Mouse (Mus musculus): ENCODE data around the gene Hist1h2bh. TPM values are rescaled to one million over a fixed set of nuclear protein-coding genes. Genes with fewer than 3 reads are reported as not detected.

Gene Hist1h2bh
- polyA plus RNA-seq, 1 experiment = 5.1 TPM

DNA sequence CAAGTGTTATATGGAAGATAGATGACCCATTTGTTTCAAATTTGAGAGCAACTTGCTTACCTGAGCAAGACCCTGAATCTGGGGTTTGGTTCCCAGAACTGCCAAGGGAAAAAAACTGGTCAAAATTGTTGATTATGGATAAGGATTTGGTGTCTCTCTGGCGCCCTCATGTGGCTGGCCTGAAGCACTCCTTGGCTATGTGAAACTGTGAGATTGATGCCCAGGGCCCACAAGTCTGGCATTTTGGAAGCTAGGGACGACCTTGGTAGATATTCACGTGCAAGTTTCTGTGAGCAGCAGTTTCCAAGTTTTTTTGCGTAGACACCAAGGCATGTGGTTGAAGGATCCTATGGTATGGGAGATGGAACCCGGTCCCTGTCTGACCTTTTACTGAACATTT, 18.5 kb downstream of the Hist1h2bh start:
- H3K4me3 ChIP-seq (ENCODE audit: low read depth, low read length) = no peak overlapping the region
- no peak overlapping the region for H3K27ac ChIP-seq (ENCODE audit: insufficient read depth, low read depth, low read length)
- H3K36me3 ChIP-seq (ENCODE audit: control insufficient read depth, insufficient read depth, low read length) = no peaks in the 10 kb centered on the region
- no peaks in the 10 kb centered on the region for H3K27me3 ChIP-seq (ENCODE audit: control insufficient read depth, insufficient read depth, low read length)
- WGBS = 13% methylated on average over 5 of the region's 5 CpGs
- TF ChIP-seq CTCF (IDR thresholded peaks at IDR 0.05; ENCODE audit: extremely low read depth, insufficient read length, insufficient replicate concordance, low read depth, low read length) (peak; percentile 89; the same call in 1 of the 2 replicates), POLR2A (IDR thresholded peaks at IDR 0.05; ENCODE audit: low read depth, low read length) (no peak)
- H3K4me1 ChIP-seq (ENCODE audit: control insufficient read depth, insufficient read depth, insufficient read length, low read length) = no peaks in the 10 kb centered on the region

DNA sequence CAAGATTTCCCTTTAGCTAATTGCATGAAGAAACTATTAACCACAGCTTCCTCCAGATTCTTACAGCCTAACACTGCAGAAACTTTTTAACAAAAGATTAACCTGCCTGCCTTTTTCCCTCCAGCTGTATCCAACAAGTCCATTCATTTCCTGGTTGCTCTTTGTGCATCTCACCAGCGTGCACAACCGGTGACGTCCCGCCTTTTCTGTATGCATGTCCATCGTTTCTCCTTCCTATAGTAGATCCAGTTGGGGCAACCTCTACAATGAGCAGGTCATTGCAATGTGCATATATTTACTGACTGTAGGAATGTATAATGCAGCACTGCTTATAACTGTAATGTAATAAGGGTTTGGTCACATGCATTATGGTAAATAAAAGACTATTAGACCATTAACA, 19.2 kb downstream of the Hist1h2bh start:
- no peak overlapping the region for H3K4me3 ChIP-seq (ENCODE audit: low read depth, low read length)
- no peaks in the 10 kb centered on the region for H3K36me3 ChIP-seq (ENCODE audit: control insufficient read depth, insufficient read depth, low read length)
- TF ChIP-seq CTCF (IDR thresholded peaks at IDR 0.05; ENCODE audit: extremely low read depth, insufficient read length, insufficient replicate concordance, low read depth, low read length) = no peak
- TF ChIP-seq POLR2A (IDR thresholded peaks at IDR 0.05; ENCODE audit: low read depth, low read length) = no peak
- H3K27ac ChIP-seq (ENCODE audit: insufficient read depth, low read depth, low read length) = no peak overlapping the region
- 19% methylated on average over 5 of the region's 5 CpGs for WGBS
- no peaks in the 10 kb centered on the region for H3K27me3 ChIP-seq (ENCODE audit: control insufficient read depth, insufficient read depth, low read length)
- no peaks in the 10 kb centered on the region for H3K4me1 ChIP-seq (ENCODE audit: control insufficient read depth, insufficient read depth, insufficient read length, low read length)

DNA sequence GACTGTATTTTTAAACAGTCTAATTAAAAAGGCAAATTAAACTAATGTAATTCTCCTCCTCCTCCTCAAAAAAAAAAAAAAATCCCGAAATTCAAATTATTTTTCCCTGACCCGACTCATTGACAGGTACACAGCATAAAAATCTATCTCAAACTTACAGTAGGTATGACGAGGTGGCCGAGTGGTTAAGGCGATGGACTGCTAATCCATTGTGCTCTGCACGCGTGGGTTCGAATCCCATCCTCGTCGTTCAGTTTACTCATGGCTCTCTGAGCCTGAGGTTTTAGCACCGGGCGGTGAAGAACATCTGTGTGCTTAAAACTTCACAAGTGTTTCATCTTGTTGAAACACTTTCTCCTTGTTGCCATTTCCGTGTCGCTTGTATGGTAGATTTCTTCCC, 21.5 kb downstream of the Hist1h2bh start:
- Histone ChIP-seq H3K27me3 (ENCODE audit: control insufficient read depth, insufficient read depth, low read length) (no peaks in the 10 kb centered on the region), H3K4me1 (ENCODE audit: control insufficient read depth, insufficient read depth, insufficient read length, low read length) (no peaks in the 10 kb centered on the region), H3K4me3 (ENCODE audit: low read depth, low read length) (no peak overlapping the region), H3K27ac (ENCODE audit: insufficient read depth, low read depth, low read length) (no peak overlapping the region), H3K36me3 (ENCODE audit: control insufficient read depth, insufficient read depth, low read length) (no peaks in the 10 kb centered on the region)
- no peak for TF ChIP-seq POLR2A (IDR thresholded peaks at IDR 0.05; ENCODE audit: low read depth, low read length)
- no peak for TF ChIP-seq CTCF (IDR thresholded peaks at IDR 0.05; ENCODE audit: extremely low read depth, insufficient read length, insufficient replicate concordance, low read depth, low read length)
- 1% methylated on average over 14 of the region's 14 CpGs for WGBS

DNA sequence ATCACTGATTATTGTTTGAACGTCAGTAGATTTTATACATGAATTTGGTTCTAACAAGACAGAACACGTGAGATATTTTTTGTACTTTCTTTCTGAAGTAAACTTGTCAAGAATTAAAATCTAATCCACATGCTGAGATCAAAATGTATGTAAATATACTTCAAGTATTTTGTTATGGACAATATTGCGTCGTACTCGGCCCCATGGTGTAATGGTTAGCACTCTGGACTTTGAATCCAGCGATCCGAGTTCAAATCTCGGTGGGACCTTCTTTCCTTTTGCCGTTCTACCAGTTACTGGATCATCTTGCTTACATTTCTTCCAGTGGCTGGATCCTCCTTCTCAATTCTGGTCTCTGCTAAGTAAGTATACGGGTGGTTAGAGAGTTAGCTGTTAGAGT, 23.8 kb downstream of the Hist1h2bh start:
- Histone ChIP-seq H3K4me3 (ENCODE audit: low read depth, low read length) (no peak overlapping the region), H3K27me3 (ENCODE audit: control insufficient read depth, insufficient read depth, low read length) (no peaks in the 10 kb centered on the region), H3K27ac (ENCODE audit: insufficient read depth, low read depth, low read length) (no peak overlapping the region), H3K4me1 (ENCODE audit: control insufficient read depth, insufficient read depth, insufficient read length, low read length) (0 out of 2 replicates have a peak, but pooled peaks cover 2% of the 10 kb centered on the region), H3K36me3 (ENCODE audit: control insufficient read depth, insufficient read depth, low read length) (no peaks in the 10 kb centered on the region)
- WGBS = 1% methylated on average over 10 of the region's 10 CpGs
- TF ChIP-seq CTCF (IDR thresholded peaks at IDR 0.05; ENCODE audit: extremely low read depth, insufficient read length, insufficient replicate concordance, low read depth, low read length) = no peak
- TF ChIP-seq POLR2A (IDR thresholded peaks at IDR 0.05; ENCODE audit: low read depth, low read length) = no peak

DNA sequence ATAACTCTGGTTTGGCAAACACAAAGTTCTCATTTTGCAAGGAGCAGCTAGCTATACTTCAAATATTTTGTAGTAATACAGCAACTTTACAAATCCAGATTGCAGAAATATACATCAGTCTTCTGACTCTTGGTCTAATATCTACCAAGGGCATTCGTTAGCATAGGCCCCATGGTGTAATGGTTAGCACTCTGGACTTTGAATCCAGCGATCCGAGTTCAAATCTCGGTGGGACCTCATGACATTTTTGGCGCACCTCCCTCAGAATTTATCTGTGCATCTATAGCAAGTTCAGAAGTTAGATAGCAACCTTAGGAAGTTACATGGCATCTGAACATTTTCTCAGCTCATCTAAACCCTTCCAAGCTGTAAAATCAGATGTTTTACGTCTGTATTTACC, 24.3 kb downstream of the Hist1h2bh start:
- no peak overlapping the region for H3K27ac ChIP-seq (ENCODE audit: insufficient read depth, low read depth, low read length)
- TF ChIP-seq POLR2A (IDR thresholded peaks at IDR 0.05; ENCODE audit: low read depth, low read length) = no peak
- TF ChIP-seq CTCF (IDR thresholded peaks at IDR 0.05; ENCODE audit: extremely low read depth, insufficient read length, insufficient replicate concordance, low read depth, low read length) = no peak
- H3K4me3 ChIP-seq (ENCODE audit: low read depth, low read length) = no peak overlapping the region
- H3K4me1 ChIP-seq (ENCODE audit: control insufficient read depth, insufficient read depth, insufficient read length, low read length) = 0 out of 2 replicates have a peak, but pooled peaks cover 2% of the 10 kb centered on the region
- no peaks in the 10 kb centered on the region for H3K36me3 ChIP-seq (ENCODE audit: control insufficient read depth, insufficient read depth, low read length)
- H3K27me3 ChIP-seq (ENCODE audit: control insufficient read depth, insufficient read depth, low read length) = no peaks in the 10 kb centered on the region
- 2% methylated on average over 6 of the region's 6 CpGs for WGBS

DNA sequence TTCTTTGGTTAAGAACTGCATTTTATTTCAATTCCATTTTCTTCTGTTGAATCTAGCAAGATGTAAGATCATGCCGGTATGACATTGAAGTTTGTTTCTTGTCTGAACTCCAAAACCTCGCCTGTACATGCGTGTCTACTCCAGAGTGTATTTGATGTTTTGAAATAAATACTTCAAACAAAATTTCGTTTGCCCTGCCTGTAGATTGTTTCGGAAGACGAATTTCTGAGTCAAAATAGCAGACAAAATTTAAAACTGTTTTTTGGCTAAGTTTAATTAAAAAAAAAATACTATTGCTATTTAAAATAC, 24.9 kb downstream of the Hist1h2bh start:
- H3K36me3 ChIP-seq (ENCODE audit: control insufficient read depth, insufficient read depth, low read length) = no peaks in the 10 kb centered on the region
- no peaks in the 10 kb centered on the region for H3K27me3 ChIP-seq (ENCODE audit: control insufficient read depth, insufficient read depth, low read length)
- H3K27ac ChIP-seq (ENCODE audit: insufficient read depth, low read depth, low read length) = no peak overlapping the region; the same call in 1 of the 2 replicates
- TF ChIP-seq CTCF (IDR thresholded peaks at IDR 0.05; ENCODE audit: extremely low read depth, insufficient read length, insufficient replicate concordance, low read depth, low read length) = no peak
- 0 out of 2 replicates have a peak, but pooled peaks cover 2% of the 10 kb centered on the region for H3K4me1 ChIP-seq (ENCODE audit: control insufficient read depth, insufficient read depth, insufficient read length, low read length)
- WGBS = under 1% methylated on average over 6 of the region's 6 CpGs
- no peak overlapping the region for H3K4me3 ChIP-seq (ENCODE audit: low read depth, low read length)

DNA sequence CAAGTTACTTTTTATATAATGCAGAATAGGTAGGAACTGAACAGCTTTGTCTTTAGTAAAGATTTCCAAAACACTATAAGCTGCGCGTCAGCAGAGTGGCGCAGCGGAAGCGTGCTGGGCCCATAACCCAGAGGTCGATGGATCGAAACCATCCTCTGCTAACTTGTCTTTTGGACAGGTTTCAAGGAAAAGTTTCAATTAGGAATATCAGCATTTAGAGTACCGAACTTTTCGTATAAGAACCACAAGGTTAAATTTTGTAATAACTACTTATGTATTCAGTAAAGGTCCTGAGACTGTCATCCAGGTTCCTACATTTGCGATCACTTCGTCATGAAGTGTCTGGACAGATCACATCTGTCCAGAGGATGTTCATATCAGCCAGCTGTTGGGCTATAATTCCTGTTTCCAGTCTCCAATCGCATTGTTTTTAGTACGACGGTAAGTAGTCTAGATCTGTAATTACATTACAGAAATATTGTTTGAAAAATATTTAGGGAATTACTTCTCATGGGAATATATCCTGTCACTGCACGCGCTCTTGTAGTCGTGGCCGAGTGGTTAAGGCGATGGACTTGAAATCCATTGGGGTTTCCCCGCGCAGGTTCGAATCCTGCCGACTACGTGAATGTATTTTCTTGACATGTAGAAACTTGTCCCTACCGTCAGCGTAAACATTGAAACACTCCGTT, 25.4 kb downstream of the Hist1h2bh start:
- peak overlapping the region; percentile 61 for H3K27ac ChIP-seq (ENCODE audit: insufficient read depth, low read depth, low read length)
- TF ChIP-seq CTCF (IDR thresholded peaks at IDR 0.05; ENCODE audit: extremely low read depth, insufficient read length, insufficient replicate concordance, low read depth, low read length) (no peak), POLR2A (IDR thresholded peaks at IDR 0.05; ENCODE audit: low read depth, low read length) (no peak)
- under 1% methylated on average over 27 of the region's 27 CpGs for WGBS
- H3K36me3 ChIP-seq (ENCODE audit: control insufficient read depth, insufficient read depth, low read length) = no peaks in the 10 kb centered on the region
- peak overlapping the region; percentile 64 for H3K4me3 ChIP-seq (ENCODE audit: low read depth, low read length)
- H3K27me3 ChIP-seq (ENCODE audit: control insufficient read depth, insufficient read depth, low read length) = no peaks in the 10 kb centered on the region
- H3K4me1 ChIP-seq (ENCODE audit: control insufficient read depth, insufficient read depth, insufficient read length, low read length) = 0 out of 2 replicates have a peak, but pooled peaks cover 2% of the 10 kb centered on the region
